Mouse (Mus musculus): Measurements from ENCODE around the gene Noc2l. TPM values are rescaled to one million over a fixed set of nuclear protein-coding genes. Genes with fewer than 3 reads are reported as not detected.

Gene Noc2l
- polyA plus RNA-seq, 1 experiment: 96.7 TPM

GRCm38 (mm10) chr4:156215649-156216048 lies 20.2 kb upstream of the Noc2l start, which contains the start of gene Perm1:
Perm1 (plus strand) TSS chr4:156215868.
- no peak for DNase-seq (ENCODE audit: extremely low spot score in 1 of 2, low spot score in 1 of 2)

DNA sequence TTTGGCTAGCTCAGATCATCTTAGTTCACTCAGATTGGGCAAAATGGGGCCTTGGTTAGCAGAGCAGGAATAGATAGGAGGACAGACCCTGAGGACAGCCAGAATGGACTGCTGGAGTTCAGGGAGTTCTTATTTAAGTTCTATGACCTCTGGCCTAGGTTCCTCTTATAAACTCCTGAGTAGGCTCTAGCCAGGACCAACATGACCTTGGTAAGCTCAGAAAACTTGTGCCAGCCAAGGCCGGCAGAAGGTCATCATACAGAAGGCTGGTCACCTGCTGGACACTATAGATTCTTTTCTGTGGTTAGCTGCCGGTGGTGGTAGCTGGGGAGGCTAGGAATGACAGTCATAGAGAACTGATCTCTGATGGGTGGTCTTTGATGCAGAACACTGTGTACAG lies 19.6 kb upstream of the Noc2l start:
- no peak for DNase-seq (ENCODE audit: extremely low spot score in 1 of 2, low spot score in 1 of 2)

DNA sequence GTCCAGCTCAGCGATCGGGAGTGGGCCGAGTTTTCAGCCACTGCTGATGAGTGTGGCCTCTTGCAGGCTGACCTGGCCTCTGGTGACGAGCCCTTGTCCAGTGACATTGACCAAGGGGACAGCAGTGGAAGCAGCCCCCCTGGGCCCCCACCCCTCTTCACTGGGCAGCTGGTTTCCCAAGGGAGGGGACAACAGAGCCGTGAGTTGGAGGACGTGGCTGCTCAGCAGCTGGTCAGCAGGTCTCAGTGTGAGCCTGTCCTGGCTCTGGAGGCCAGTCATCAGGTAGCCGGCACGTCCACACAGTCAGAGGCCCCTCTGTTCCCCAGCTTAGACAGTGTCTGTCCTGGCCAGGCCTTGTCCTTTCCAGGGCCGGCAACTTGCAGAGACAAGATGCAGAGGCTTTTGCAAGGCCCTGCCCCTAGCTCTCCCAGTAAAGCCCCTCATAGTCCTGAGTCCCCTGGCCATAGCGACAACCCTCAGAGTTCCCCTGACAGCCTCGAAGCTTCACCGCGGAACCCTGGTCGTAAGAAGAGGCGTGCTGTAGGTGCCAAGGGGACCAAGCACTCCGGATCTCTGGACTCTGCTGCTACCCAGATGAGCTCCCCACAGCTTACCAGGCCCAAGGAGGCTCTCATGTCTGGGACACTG lies 18.7 kb upstream of the Noc2l start:
- no peak for DNase-seq (ENCODE audit: extremely low spot score in 1 of 2, low spot score in 1 of 2)

- no peak for DNase-seq (ENCODE audit: extremely low spot score in 1 of 2, low spot score in 1 of 2)
Measured at GRCm38 (mm10) chr4:156217838-156218237, 18.0 kb upstream of the Noc2l start.

DNA sequence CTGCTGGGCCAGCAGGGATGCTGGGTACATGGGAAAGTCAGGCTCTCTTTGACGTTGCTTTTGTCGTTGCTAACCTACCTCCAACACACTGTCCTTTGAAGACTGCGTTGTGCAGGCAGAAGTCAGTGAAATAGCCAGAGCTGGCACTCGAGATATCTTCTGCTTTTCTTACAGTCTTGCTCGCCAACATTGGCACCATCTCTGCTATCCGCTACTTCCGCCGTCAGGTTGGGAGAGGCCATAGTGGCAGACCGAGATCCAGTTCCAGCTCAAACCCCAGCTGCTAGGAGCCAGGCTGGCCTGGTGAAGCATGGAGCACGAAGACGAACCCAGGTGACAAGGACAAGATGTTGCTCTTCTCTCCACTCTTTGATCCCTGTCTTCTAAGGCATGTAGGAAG lies 15.9 kb upstream of the Noc2l start:
- DNase-seq (ENCODE audit: extremely low spot score in 1 of 2, low spot score in 1 of 2): no peak

DNA sequence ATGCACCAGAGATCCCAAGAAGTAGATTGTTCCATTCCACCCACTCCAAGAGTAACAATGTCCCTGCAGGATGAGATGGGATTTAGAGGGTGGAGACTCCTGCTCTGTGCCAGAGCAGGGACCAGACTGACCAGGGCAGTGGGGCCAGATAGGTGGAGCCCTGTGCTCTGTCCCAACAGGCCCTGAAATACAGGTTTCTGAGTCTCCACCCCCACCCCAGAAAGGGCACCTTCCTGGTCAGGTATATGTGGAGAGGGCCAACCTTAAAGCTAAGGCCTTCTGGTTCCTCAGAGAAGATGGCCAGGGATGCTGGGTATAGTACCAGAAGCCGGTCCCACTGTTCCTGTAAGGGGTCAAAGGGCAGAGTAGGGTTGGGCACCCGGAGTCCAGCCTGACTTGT lies 11.5 kb upstream of the Noc2l start:
- DNase-seq (ENCODE audit: extremely low spot score in 1 of 2, low spot score in 1 of 2): no peak

DNA sequence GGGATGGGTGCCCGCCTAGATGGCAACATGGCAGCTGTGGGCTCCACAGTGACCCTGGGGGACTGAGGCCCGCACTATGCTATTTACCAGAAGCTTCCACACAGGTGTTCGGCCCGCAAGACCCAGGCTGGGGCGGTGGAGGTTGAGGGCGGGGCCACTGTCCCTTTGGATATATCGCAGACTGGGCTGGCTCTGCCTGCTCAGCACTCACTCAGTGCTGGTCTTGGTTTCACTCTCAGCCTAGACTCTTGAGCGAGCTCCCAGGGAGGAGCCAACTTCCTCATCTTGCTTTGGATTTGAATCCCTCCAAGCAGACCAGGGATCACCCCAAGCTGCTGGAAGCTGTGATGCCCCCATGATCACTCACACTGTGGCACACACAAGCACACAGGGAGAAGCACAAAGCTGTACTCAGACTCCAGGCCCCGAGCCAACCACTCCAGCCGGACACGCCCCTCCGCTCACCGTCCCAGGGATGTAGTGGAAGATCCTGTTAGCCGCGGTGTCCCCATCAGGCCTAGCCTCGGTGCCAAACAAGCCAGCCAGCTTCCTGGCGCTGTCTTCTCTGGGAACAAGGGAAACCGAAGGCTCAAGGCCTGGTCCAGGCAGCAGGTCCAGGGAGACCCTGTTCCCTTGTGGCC lies 7.9 kb upstream of the Noc2l start:
- DNase-seq (ENCODE audit: extremely low spot score in 1 of 2, low spot score in 1 of 2): no peak

GRCm38 (mm10) chr4:156228393-156229024 lies 7.3 kb upstream of the Noc2l start:
- DNase-seq (ENCODE audit: extremely low spot score in 1 of 2, low spot score in 1 of 2): peak in 1 of 2 experiments; percentile 72

DNA sequence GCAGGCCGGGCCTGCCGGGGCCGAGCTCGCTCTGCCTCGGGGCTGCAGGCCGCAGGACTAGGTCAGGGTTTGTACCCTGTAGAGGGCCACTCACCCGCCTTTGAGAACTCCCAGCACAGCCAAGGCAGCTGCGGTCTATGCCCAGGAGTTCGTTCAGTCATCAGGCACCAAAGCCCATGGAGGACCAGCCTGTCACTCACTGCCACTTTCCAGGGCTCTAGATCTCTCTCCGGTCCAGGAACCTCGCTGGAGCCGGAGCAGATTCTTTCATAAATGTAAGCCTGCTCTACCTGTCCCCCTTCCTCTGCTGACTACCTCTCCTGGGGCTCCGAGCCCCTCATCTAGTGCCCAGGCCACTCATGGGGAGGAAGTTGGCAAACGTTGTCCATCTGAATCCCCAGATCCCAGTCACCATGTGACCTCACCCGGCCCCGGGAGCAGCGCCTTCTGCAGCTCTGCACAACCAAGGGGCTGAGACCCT lies 1.7 kb upstream of the Noc2l start:
- no peak for DNase-seq (ENCODE audit: extremely low spot score in 1 of 2, low spot score in 1 of 2)

DNA sequence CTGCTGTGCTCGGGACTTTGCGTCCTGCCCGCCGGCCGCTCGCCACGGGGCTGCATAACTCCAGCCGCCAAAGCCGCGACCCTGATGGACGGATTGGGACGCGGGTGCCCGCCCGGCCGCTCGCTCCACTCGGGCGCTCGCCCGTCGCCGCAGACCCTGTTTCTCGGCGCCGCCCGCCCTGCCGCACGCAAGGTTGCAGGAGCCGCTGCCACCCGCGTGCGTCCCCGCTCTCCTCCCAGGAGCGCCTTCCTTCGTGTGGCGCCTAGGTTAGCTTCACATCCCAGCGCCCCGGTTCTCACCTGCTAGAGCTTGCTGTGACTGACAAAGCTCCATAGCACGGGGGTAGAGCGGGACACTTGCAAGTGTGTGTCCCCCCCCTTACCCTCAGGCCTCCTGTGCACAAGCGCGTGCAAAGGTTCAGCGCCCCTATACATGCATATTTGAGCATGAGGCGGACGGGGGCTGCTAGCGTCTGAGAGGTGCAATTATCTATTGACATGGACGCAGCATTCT lies 1.1 kb upstream of the Noc2l start, which contains the start of gene Plekhn1:
Gene Plekhn1, minus strand, starts transcription at position 157 of the 513 bp plus-strand sequence.
- DNase-seq (ENCODE audit: extremely low spot score in 1 of 2, low spot score in 1 of 2): peak in 1 of 2 experiments; percentile 72

DNA sequence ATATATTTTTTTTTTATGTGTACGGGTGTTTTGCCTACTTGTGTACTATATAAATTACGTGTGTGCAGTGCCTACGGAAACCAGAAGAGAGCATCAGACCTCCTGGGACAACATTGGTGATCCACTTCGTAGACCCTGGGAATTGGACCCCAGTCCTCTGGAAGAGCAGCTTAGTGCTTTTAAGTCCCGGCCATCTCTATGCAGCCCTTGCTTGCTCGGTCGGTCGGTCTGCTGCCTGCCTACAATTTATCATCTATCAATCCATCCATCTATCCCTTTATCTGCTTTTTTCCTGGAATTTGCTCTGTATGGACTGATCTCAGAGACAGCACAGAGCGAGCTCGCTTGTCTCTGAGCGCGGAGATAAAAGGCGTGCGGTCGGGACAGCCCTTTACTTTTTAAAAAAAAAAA lies 445 bp upstream of the Noc2l start:
- DNase-seq (ENCODE audit: extremely low spot score in 1 of 2, low spot score in 1 of 2): no peak

GRCm38 (mm10) chr4:156236651-156237447 lies 1.0 kb downstream of the Noc2l start:
- DNase-seq (ENCODE audit: extremely low spot score in 1 of 2, low spot score in 1 of 2): no peak

DNA sequence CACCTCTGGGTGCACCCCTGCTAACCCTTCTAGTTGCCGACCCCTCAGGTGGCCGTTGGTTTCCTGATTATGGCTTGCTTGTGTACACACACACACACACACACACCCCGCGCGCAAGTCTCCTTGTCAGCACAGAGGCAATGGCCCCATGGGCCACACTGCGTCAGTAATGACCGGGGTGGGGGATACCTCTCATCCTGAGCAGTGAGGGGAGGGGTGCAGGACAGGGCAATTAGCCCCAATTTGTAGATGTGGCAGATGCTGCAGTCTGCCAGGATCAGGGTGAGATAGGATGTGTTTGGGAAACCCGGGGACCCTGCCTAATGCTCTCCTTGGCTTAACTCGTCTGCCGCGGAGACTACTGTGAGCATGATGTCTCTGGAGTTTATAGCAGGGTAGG lies 13.8 kb downstream of the Noc2l start:
- no peak for DNase-seq (ENCODE audit: extremely low spot score in 1 of 2, low spot score in 1 of 2)

GRCm38 (mm10) chr4:156251081-156251480 lies 15.3 kb downstream of the Noc2l start:
- DNase-seq (ENCODE audit: extremely low spot score in 1 of 2, low spot score in 1 of 2): no peak

DNA sequence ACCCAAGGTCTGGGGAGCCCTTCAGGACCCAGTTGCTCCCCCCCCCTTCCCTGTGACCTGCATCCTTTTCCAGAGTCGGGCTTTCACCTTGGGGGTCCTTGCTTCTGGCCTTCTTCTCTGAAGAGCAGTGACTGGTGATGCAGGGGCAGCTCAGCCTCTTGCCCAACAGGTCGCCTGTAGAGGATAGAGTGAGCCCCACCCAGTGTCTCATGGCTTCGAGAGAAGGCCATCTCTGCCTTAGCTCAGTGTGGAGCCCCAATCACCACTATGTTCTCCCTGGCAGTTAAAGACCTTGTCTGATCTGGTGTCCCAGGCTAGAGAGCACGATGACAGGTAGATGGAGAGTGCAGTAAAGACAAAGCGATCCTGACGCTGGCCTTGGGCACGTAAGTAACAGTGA lies 16.3 kb downstream of the Noc2l start:
- no peak for DNase-seq (ENCODE audit: extremely low spot score in 1 of 2, low spot score in 1 of 2)

DNA sequence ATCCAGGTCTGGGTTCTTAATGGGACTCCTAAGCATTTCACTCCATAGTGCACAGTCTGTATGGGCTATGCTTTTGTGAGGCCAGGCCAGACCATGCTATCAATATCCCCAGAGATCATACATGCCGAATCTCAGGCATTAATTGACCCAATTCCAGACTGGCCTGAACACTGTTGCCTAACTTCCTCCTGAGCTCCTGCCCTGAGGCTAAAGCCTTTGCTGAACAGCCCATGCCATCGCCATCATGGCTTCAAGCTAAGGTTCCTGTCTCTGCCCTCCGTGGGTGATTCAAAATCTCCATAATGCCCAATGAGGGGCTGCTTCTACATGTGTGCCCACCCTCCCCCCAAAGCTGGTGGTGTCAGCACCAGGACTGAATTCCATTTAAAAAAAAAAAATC lies 16.8 kb downstream of the Noc2l start:
- no peak for DNase-seq (ENCODE audit: extremely low spot score in 1 of 2, low spot score in 1 of 2)

- no peak for DNase-seq (ENCODE audit: extremely low spot score in 1 of 2, low spot score in 1 of 2)
Measured at GRCm38 (mm10) chr4:156253043-156253442, 17.2 kb downstream of the Noc2l start.

DNA sequence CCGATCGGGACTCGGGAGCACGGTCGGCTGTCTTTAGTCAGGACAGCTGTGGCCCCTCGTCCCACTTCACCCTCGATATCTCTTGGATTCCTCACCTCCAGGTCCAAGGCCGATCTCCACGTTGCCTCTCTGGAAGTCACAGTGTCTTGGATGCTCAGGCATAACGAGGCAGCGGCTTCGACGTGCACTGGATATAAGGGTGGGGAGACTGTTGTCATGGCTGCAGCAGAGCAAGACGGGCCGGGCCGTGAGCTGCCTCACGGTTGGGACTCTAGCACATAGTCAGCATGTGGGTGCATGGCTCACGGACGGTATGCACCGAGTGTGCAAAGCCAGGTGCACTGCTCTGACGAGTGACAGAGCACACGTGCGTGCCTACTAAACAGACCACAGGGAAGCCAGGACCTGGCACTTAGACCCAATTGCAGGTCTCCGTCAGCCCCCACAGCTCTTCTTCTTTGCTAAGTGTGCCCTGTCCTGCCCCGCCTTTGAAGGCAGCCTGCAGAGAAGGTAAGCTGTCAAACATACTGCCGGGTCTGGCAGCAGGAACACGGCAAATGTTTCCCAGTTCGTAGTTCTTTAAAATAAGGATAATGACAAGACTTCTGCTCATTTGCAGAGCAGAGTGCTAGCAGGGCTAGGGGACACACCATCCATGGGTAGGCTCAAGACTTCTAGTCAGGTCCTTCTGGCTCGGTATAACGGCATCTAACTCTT lies 18.7 kb downstream of the Noc2l start:
- DNase-seq (ENCODE audit: extremely low spot score in 1 of 2, low spot score in 1 of 2): no peak

GRCm38 (mm10) chr4:156255078-156255839 lies 19.4 kb downstream of the Noc2l start, which contains the start of gene Samd11:
Samd11 (minus strand) TSS chr4:156255657.
- DNase-seq (ENCODE audit: extremely low spot score in 1 of 2, low spot score in 1 of 2): no peak
